Mouse (Mus musculus) thymus, postnatal 10 days (tissue): ENCODE results near the gene Nrxn3.

Source experiments
- DNase-seq, 2 experiments: peaks; one replicate each; pipeline ENCODE4 v3.0.0; 2021; ENCODE audit warnings: low spot score in 2 of 2

Gene Nrxn3

DNA sequence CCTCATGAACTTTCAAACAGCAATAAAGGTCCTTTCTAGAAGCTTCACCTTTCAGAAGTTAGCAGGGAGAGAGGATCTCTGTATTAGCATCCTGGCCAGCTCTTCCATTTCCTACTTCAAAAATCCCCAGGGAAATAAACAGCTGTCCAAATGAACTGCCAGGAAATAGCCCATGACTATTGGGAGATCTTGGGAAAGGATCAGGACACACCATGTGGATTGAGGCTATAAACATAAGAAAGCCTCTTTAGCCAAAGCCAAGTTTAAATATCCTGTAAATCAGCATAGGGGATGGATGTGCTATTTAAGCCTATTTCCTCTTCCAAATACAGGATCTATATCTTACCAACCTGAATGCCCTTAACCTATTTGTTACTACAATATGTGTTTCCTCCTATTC is 1230.6 kb downstream of the Nrxn3 start:
- no peak for DNase-seq

DNA sequence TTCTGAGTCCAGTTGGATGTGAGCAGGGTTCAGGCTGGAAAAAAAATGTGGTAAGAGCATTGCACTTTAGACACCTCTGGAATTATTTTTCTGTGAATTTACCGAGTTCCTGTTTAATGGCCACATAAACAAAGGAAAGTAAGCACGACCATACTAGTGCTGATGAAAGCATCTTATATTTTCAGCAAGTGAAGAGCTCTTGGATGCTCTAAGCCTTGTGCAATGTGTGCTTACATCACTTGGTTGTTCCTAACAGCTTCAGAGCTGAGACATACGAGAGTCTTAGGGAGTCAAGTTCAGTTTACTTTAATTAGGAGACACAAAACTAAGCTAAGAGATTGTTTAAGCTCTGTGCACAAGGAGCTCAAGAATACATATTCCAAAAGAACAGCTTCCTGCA is 1231.0 kb downstream of the Nrxn3 start:
- DNase-seq = no peak

DNA sequence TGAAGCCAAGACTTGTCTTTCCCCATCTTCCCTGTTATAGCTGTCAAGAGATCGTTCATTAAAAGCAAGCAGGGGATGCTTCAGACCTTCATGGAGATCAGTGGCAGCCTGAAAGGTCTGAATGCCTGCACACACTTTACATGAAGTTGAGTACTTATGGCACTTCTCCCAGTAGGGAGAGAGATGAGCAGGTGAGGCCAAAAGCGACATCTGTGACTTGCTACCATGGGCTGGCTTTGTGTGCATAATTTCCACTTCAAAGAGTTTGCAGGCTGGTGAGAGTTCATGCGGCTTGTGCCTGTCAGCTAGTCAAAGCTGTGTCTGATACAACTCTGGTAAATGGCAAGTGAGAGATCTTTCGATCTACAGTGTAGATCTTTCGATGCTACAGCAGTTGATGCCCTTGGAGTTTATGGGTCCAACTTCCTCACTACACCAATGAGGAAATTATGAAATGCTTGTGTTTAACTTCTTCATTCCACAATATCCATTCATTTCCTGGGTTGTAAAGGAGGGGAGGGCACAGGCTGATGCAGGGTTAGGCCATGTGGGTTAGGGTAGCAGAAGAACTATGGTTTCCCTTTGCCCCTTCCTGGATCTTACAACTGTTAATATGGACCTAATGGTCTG is 1231.9 kb downstream of the Nrxn3 start:
- DNase-seq = peak; percentile 9 to 12

DNA sequence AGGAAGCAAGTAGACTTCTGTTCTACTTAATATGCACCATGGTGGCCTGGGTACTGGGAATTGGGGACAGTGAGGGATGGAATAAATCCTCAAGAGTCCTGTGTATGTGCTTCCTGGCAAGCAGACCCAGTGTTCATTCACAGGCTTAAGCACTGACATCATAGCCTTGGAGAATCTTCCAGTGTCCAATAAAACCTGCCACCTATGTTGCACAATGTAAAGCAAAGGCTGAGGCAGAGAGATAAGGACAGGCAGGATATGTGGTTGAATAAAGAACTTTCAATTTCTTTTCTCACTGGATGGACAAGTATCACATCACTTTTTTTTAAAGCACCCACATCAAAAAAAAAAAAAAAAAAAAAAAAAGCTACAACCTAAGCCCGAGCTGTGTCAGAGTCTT is 1240.4 kb downstream of the Nrxn3 start:
- no peak for DNase-seq

DNA sequence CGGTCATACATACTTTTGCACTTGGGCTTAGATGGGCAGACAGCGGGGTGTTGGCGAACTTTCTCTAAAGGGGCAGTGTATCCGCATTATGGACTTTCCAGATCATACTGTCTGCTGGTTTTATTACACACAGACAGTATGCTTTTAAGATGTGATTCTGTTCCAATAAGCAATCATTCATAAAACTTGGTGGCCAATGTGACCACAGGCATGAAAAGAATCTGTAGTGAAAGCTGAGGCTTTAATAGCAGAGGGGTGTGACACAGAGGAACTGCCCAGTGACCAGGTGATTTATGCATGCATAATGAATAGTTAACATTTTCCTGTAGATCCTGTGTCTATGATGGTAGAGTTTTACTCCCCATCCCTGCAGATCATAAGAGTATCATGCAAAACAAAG is 1254.0 kb downstream of the Nrxn3 start:
- no peak for DNase-seq

DNA sequence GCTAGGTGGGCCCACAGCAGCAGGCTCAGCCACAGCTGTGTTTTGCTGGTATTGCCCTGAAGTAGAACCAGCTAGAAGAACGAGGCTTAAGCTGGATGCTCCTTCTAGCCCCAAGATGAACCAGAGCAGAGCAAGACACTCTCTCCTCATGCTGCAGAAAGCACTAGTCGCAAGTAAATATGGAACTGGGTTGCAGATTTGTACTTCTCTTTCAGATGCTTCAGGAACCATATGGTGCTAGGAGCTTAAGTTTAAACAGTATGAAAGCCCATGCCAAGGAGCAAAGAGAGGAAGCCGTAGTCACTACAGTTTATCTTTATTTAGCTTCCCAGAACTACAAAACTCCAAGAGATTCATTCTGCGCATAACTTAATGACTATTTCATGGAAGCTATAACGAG is 1254.8 kb downstream of the Nrxn3 start:
- no peak for DNase-seq

DNA sequence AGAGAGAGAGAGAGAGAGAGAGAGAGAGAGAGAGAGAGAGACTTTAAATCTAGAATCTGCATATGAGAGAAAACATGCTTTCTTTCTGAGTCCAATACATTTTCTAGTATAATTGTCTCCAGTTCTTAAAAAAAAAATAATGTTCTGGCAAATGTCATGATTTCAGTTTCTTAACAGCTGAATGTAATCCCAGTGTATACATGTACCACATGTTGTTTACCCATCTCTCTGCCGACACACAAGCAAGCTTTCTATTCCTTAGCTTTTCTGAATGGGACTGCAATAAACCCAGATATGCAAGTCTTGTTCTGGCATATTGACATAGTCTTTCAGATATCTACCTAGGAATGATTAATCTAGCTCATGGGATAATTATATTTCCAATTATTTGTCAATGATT is 1256.5 kb downstream of the Nrxn3 start:
- DNase-seq = no peak

DNA sequence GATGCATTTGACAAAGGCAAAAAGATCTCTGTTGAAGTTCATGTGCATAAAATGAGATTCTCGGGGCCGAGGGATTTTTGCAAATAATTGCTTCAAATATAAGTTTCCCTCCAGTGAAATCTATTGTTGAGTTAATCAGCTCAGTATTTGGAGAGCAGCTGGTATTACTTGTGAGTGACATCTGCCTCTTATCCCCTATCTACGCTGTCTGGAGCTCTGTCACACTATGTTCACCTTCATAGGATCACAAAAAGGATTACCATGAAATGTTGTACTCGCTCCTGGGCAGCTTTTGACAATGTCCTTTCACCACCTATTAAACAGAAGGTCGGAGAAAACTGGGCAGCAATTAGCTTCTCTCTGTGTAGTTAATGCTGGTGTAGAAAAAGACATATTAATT is 1259.8 kb downstream of the Nrxn3 start:
- no peak for DNase-seq

DNA sequence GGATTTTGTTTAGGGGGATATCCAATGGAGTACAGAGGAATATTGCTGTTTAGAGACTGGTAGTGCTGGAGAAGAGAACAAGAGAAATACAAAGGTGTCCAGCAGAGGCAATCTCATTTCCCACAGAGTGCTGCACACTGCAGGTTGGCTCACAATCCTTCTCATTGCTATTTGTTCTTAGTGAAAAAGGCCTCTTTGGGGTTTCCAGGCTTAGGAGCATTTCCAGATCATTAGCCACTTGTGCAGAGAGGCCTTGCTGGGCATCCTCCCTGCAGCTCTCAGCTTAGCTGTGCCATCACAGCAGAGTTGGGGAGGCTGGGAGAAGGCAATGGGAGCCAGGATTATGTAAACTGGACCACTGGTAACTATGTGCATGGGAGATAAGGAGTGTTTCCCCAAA is 1260.7 kb downstream of the Nrxn3 start:
- no peak for DNase-seq

DNA sequence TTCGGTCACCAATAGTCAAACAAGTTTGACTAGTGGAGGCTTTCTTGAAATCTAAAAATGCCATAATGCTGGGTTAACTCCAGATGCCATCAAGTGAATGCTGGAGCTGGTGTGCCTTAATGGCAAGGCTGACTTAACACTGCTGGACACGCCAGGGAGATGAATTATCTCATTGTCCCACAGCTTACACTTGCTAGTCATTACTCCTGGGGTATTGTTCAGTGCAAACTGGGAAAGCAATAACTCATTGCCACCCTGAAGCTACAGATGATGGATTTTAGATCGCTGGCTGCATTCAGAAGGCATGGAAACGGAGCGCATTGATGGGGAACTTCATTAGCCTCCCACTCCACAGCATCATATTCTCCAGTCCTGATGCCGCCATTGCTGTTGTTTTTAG is 1263.5 kb downstream of the Nrxn3 start:
- no peak for DNase-seq

DNA sequence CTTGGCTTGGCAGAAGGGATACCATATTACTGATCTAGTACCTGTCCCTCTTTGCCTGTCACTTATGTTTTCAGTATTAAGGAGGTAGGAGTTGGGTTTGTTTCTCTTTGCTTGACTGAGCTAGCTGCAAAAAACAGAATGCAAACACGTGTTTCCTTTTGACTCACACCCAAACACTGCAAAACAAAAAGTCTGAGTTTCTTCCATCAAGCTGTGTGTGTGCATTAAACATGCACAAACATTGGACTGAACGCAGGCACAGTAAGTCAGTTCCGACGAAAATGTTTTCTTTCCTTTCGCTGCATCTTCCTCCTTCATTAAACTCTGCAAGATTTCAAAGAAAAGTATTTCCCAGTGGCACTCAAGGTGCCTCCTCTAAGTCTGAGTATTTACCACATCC is 1270.6 kb downstream of the Nrxn3 start:
- DNase-seq = no peak

DNA sequence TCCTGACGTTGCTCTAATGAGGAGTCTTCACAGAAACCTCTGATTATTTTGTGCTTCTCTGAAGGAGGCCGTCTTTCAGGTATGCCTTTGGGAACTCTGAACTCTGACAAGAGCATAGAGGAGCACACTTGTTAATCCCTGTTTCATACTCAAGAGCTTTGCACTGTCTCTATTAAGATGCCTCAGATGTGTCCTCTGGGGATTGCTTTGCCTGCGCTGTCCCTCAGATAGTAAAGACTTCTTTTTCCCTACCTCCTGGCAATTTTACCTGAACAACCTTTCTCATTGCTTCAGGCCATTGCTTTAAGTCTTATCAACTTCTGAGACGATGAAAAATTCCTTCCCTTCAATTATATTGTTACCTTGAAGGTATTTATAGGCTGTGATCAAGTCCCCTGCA is 1272.7 kb downstream of the Nrxn3 start:
- DNase-seq = no peak

DNA sequence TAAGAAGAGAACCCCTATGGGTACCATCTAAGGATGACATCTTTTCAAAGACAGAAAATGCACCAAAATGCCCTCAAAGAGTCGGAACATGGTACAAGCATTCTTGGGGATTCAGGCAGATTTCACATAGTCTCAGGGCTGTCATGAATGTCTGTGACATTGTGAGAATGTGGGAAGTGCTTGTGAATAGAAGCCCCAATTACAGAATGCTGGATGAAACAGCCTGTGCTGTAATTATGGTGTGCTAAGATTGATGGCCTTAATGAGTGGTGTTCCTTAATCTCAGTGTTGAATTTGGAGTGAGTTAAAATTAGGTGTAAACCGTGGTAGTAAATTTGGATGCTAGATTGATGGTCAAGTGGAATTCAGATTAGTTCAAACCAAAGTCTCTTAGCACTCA is 1287.6 kb downstream of the Nrxn3 start:
- no peak for DNase-seq

DNA sequence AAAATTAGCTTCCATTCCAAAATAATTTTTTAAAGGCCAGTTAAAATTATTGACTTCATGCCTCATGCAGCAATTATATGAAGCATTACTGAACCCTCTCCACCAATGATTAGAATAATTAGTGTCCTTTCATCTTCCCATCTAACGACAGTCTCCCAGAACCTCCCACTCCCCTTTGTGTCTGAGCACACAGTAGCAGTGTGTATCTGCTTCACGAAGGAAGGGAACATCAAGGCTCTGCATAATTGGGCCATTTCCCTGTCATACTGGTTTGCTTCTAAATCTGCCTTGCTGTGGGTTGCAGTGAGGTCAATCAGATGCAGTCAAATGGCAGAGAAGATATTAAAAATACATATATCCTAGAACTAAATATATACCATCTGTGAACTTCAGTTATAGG is 1291.3 kb downstream of the Nrxn3 start:
- DNase-seq = no peak

DNA sequence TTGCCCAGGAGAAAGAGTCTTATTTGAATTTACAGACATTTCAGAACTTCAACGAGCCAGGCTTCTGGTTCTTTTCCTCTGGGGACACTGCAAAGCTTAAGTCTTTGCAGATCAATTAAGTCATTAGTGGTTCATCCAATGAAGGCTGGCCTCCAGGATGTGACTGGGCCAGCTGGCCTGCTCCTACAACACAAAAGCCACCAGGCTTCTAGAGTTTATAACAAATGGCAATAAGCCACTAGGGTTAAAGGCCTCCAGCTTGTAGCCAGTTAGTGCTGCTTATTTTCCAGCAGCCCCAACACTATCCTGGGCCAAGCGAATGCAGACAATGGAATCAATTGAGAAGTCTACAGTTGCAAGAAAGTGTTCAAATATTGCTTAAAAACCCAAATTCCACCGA is 1304.3 kb downstream of the Nrxn3 start:
- DNase-seq = no peak

DNA sequence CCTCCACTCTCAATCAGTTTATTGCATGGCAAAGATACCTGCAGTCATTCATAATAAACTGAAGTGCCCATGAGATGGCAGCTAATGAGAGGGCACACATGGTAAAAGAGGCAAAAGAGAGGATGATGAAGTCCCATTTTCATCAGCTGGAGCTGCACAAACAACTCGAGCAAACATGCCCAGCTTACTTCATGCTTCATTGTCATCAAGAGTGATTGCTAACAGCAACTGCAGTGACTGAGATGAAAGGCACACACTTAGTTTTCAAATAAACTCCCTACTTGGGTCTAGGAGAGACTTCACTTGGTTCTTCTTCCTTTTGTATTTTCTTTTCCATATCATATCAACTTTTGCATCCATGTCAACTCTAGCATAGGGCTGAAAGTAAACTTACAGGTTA is 1318.4 kb downstream of the Nrxn3 start:
- DNase-seq = no peak

DNA sequence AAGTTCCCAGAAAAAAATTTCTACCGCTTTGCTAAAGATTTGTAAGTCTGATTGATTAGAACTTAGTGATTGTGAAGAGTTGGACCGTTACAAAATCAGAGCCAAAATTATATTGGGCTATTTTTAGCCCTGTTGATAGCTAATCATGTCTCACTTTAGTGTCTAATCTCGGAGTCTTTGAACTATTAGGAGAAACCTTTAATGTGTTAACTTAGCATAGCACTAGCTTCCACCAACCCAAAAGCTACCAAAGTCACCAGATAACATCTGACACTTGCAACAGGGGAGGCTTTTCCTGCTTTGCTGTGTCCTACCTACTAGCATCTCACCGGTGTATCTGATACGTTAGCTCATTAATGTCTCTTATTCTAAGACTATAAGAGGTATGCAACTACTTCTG is 1333.6 kb downstream of the Nrxn3 start:
- no peak for DNase-seq

DNA sequence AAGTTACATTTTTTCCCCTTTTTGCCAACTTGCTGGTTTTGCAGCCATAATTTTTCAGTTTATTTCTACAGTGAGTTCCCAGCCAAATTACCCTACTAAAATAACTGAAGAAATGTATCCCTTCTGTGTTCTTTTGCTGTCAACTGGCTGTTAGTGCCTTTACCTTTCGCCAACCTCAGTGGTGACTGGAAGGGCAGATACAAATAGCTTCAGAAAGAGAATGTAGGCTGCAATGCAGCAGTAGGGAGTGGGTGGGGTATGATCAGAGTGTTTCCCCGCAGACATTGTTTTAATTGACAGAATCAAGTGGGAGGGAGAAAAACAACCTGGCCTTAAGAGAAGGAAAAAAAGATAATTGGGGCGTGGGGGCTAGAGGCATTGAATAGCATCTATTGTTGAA is 1337.1 kb downstream of the Nrxn3 start:
- no peak for DNase-seq

DNA sequence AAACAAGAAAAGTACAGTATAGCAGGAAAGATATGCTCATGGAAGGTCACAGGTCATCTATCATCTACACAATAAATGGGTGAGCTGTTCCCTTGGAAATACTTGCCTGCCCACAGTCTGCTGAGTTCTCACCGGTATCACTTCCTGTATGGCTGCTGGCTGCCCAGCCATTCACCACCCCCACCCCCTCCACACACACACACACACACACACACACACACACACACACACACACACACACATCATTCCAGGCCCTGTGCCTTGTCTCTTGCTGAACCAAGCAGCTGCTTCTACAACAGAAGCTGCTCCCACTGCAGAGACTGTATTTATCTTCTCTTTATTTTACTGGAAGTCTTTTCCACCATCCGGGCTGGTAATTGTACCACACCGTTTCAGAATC is 1338.6 kb downstream of the Nrxn3 start:
- no peak for DNase-seq

DNA sequence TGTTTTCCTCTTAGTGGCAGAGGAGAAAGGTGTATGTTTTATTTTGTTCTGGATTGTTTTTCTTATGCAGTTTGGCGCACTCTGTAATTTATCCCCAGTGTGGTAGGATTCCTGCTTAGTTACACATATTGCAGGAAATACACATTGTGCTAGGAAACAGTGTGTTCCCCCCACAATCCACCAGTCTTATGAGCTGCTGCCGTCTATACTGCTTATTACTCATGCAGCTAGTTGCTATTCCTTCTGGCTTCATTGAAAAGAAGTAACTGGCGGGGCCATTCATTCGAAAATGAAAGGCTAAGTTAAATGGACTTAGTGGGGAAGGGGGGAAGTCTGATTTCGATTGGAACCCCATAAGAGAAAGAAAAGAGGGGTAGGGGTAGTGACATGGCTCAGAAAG is 1339.5 kb downstream of the Nrxn3 start:
- DNase-seq = no peak

DNA sequence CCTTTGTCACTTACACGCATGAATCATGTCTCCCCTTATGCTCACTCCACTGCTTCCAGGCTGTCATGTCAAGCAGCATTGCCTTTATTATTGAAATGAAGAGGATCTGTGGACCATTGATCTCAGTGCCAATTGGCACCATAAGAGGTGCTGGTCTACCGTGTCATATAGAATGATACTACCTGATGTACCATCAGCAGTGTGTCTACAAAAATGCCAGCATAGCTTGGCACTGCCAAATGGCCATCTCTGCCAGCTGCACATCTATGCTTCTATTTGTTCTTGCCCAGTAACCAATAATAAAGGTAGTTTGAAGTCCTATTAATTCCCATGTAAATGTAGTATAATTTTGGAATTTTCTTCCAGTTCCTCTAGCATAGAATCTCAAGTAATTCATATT is 1340.8 kb downstream of the Nrxn3 start:
- DNase-seq = no peak

DNA sequence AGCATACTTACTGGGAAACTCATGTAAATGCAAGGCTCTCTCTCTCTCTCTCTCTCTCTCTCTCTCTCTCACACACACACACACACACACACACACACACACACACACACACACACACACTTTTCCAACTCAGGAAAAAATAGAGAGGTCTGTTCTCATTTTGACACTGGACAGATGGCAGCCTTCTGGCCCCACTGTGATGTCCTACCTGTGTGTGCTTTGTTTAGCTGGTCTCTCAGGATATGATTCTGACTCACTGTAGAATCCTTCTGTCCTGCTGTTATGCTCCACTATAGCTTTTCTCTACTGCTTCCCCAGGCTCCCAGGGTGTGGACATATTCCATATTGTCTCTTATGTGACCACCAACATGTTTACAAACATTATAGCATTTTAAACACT is 1363.2 kb downstream of the Nrxn3 start:
- DNase-seq = no peak

DNA sequence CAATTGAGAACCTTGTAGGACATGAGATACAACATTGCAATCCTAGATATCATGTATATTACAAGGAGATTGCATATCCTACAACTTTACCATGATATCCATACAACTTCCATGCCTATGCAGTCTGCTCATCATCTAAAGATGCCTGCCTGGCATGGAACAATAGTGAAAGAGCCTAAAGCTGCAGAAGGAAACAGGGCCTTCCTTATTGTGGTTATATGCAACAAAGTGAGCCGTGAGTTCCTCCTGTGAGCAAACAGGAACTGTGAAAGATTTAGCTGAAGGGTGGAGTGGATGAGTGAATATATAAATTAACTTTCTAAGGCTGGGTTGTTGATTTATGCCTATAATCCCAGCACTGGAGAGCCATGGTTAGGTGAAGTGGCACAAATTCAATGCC is 1373.1 kb downstream of the Nrxn3 start:
- no peak for DNase-seq

DNA sequence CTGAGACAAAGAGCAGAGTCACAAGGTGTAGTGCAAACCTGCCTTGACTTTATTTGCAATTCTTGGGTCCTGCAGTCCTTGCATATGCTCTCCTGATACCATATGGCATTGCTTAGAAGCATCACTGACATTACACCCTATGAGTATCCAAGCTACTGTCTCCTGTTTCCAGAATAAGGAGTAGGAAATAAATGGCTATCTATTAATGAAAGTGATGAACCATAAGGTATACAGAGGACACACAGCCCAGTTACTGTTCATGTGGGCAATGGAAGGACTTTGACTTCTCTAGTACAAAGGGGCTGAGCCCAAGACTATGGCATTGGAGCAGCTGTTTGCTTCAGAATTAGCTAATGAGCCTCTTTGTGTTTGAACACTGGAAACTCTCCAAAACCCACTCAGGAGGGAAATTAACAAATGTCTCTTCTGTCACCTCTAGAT is 1390.7 kb downstream of the Nrxn3 start:
- DNase-seq = no peak
